Mouse (Mus musculus) limb, embryonic 13.5 days (tissue): ENCODE data around the gene Spc24. TPM values are rescaled to one million over a fixed set of nuclear protein-coding genes. Genes with fewer than 3 reads are reported as not detected.
"Not testable (repeated sequence)": the region's sequence is repeated elsewhere in the genome, so short reads cannot be mapped to it uniquely, and the experiment has no call there.

ENCODE experiments used
- ATAC-seq: fragments of 200-750 bp; cut with Nextera tagmentation; 2 replicates; pipeline ENCODE4 v1.8.0; 2017; ENCODE audit warnings: low read depth, moderate number of reproducible peaks, moderate TSS enrichment; ENCODE audit not compliant: low FRiP score
- H3K27ac ChIP-seq: fragments of 300-500 bp; sonication (generic); 2 replicates; pipeline ENCODE4 v1.5.1; 2015; ENCODE audit warnings: inconsistent platforms, mild to moderate bottlenecking, moderate library complexity
- H3K27me3 ChIP-seq: fragments of 300-500 bp; sonication (generic); 2 replicates; pipeline ENCODE4 v1.6.1; 2015; ENCODE audit warnings: mild to moderate bottlenecking, inconsistent platforms
- H3K36me3 ChIP-seq: fragments of 300-500 bp; sonication (generic); 2 replicates; pipeline ENCODE4 v1.6.1; 2015; ENCODE audit warnings: inconsistent platforms, mild to moderate bottlenecking, moderate library complexity
- H3K4me1 ChIP-seq: fragments of 300-500 bp; sonication (generic); 2 replicates; pipeline ENCODE4 v1.6.1; 2015; ENCODE audit warnings: inconsistent platforms
- H3K4me2 ChIP-seq: fragments of 300-500 bp; sonication (generic); replicated peaks from 2 replicates; pipeline ENCODE4 v1.6.1; 2015; ENCODE audit warnings: inconsistent platforms, mild to moderate bottlenecking, moderate library complexity
- H3K4me3 ChIP-seq: fragments of 300-500 bp; sonication (generic); 2 replicates; pipeline ENCODE4 v1.5.1; 2015; ENCODE audit warnings: moderate library complexity, mild to moderate bottlenecking, inconsistent platforms
- H3K9ac ChIP-seq: fragments of 300-500 bp; sonication (generic); 2 replicates; pipeline ENCODE4 v1.6.1; 2015; ENCODE audit warnings: mild to moderate bottlenecking, inconsistent platforms
- H3K9me3 ChIP-seq: fragments of 300-500 bp; sonication (generic); 2 replicates; pipeline ENCODE4 v1.6.1; 2016; ENCODE audit warnings: inconsistent platforms
- WGBS: fragments of 180-500 bp; shearing (Covaris S2); methylation state at CpG from one replicate; pipeline ENCODE4 v1.1.7; 2015; 5-methylcytosine and 5-hydroxymethylcytosine counted together
- polyA plus RNA-seq: library from polyadenylated mRNA; unstranded; fragments of >200 nt; fragmentation: Nextera tagmentation; extraction: Ambion mirVana; gene quantifications from 2 replicates; pipeline ENCODE4 v1.2.1, GENCODE M21; 2015

Spc24 gene
- polyA plus RNA-seq, 1 experiment from 2014 or later = 109 TPM

GRCm38 (mm10) chr9:21796259-21796658, 36.2 kb upstream of the Spc24 start:
- peak overlapping the region; percentile 67; the same call in 1 of the 2 replicates for H3K27ac ChIP-seq
- no peaks in the 10 kb centered on the region for H3K27me3 ChIP-seq
- H3K4me1 ChIP-seq = peaks cover 46% of the 10 kb centered on the region
- peaks cover 56% of the 10 kb centered on the region for H3K36me3 ChIP-seq
- H3K9ac ChIP-seq = peak overlapping the region; percentile 93
- 43% methylated on average over 3 of the region's 3 CpGs for WGBS
- peak overlapping the region; percentile 69 for H3K4me2 ChIP-seq
- ATAC-seq = no peak
- no peaks in the 10 kb centered on the region for H3K9me3 ChIP-seq
- peak overlapping the region; percentile 94 for H3K4me3 ChIP-seq

- Histone ChIP-seq H3K9ac (peak overlapping the region; percentile 93), H3K4me3 (no peak overlapping the region; the same call in 1 of the 2 replicates), H3K4me1 (peaks cover 46% of the 10 kb centered on the region), H3K4me2 (peak overlapping the region; percentile 69), H3K36me3 (peaks cover 56% of the 10 kb centered on the region), H3K9me3 (no peaks in the 10 kb centered on the region), H3K27ac (peak overlapping the region; percentile 67; the same call in 1 of the 2 replicates), H3K27me3 (no peaks in the 10 kb centered on the region)
- WGBS = 77% methylated on average over 5 of the region's 5 CpGs
- ATAC-seq = no peak
Observed at GRCm38 (mm10) chr9:21795579-21795978, 35.5 kb upstream of the Spc24 start.

- Histone ChIP-seq H3K4me3 (no peak overlapping the region), H3K9ac (no peak overlapping the region), H3K4me1 (peaks cover 46% of the 10 kb centered on the region), H3K4me2 (no peak overlapping the region), H3K9me3 (no peaks in the 10 kb centered on the region), H3K27me3 (no peaks in the 10 kb centered on the region), H3K27ac (no peak overlapping the region), H3K36me3 (peaks cover 60% of the 10 kb centered on the region)
- WGBS = 94% methylated on average over 25 of the region's 25 CpGs
- no peak for ATAC-seq
Observed at GRCm38 (mm10) chr9:21794925-21795324, 34.8 kb upstream of the Spc24 start.

- Histone ChIP-seq H3K4me1 (peaks cover 46% of the 10 kb centered on the region), H3K27ac (no peak overlapping the region), H3K4me2 (no peak overlapping the region), H3K36me3 (peaks cover 66% of the 10 kb centered on the region), H3K4me3 (no peak overlapping the region), H3K27me3 (no peaks in the 10 kb centered on the region), H3K9me3 (no peaks in the 10 kb centered on the region), H3K9ac (no peak overlapping the region)
- ATAC-seq = no peak
- 96% methylated on average over 18 of the region's 18 CpGs for WGBS
Observed at GRCm38 (mm10) chr9:21794344-21794834, 34.3 kb upstream of the Spc24 start.

GRCm38 (mm10) chr9:21793507-21793906, 33.4 kb upstream of the Spc24 start:
- Histone ChIP-seq H3K4me1 (peaks cover 47% of the 10 kb centered on the region), H3K36me3 (peaks cover 75% of the 10 kb centered on the region)
- H3K9ac ChIP-seq, H3K27ac ChIP-seq, H3K4me2 ChIP-seq, H3K27me3 ChIP-seq, H3K4me3 ChIP-seq, H3K9me3 ChIP-seq, ATAC-seq: not testable (repeated sequence)
- WGBS = 94% methylated on average over 6 of the region's 6 CpGs

GRCm38 (mm10) chr9:21792644-21793043, 32.5 kb upstream of the Spc24 start:
- Histone ChIP-seq H3K4me3 (no peak overlapping the region), H3K27me3 (no peaks in the 10 kb centered on the region), H3K4me1 (peaks cover 56% of the 10 kb centered on the region), H3K9ac (no peak overlapping the region), H3K4me2 (0 out of 2 replicates have a peak overlapping the region, but pooled peaks have one; percentile 3), H3K36me3 (peaks cover 83% of the 10 kb centered on the region), H3K27ac (no peak overlapping the region), H3K9me3 (no peaks in the 10 kb centered on the region)
- ATAC-seq = no peak
- WGBS = 73% methylated on average over 8 of the region's 8 CpGs

- Histone ChIP-seq H3K9ac (no peak overlapping the region), H3K27ac (no peak overlapping the region), H3K4me1 (peaks cover 55% of the 10 kb centered on the region), H3K4me3 (no peak overlapping the region), H3K9me3 (no peaks in the 10 kb centered on the region), H3K36me3 (peaks cover 84% of the 10 kb centered on the region), H3K27me3 (no peaks in the 10 kb centered on the region), H3K4me2 (no peak overlapping the region)
- no peak for ATAC-seq
- 84% methylated on average over 8 of the region's 8 CpGs for WGBS
Observed at GRCm38 (mm10) chr9:21791861-21792260, 31.8 kb upstream of the Spc24 start.

GRCm38 (mm10) chr9:21788234-21788633, 28.1 kb upstream of the Spc24 start:
- Histone ChIP-seq H3K4me1 (peaks cover 33% of the 10 kb centered on the region), H3K27ac (no peak overlapping the region; the same call in 1 of the 2 replicates), H3K27me3 (no peaks in the 10 kb centered on the region), H3K4me2 (no peak overlapping the region), H3K9me3 (no peaks in the 10 kb centered on the region), H3K9ac (no peak overlapping the region), H3K36me3 (peaks cover 87% of the 10 kb centered on the region), H3K4me3 (no peak overlapping the region)
- WGBS = 49% methylated on average over 9 of the region's 9 CpGs
- ATAC-seq = no peak

GRCm38 (mm10) chr9:21787654-21788053, 27.6 kb upstream of the Spc24 start:
- H3K36me3 ChIP-seq = peaks cover 84% of the 10 kb centered on the region

GRCm38 (mm10) chr9:21786906-21787305, 26.8 kb upstream of the Spc24 start:
- Histone ChIP-seq H3K27ac (peak overlapping the region; percentile 22; the same call in 1 of the 2 replicates), H3K9me3 (no peaks in the 10 kb centered on the region), H3K27me3 (no peaks in the 10 kb centered on the region), H3K4me3 (no peak overlapping the region), H3K9ac (0 out of 2 replicates have a peak overlapping the region, but pooled peaks have one; percentile 31), H3K4me2 (no peak overlapping the region; the same call in 1 of the 2 replicates), H3K36me3 (peaks cover 83% of the 10 kb centered on the region), H3K4me1 (peaks cover 27% of the 10 kb centered on the region)
- 13% methylated on average over 6 of the region's 6 CpGs for WGBS
- ATAC-seq = peak; percentile 45; the same call in 1 of the 2 replicates

More at GRCm38 (mm10) chr9:21787654-21788053, 27.6 kb upstream of the Spc24 start:
- WGBS = 59% methylated on average over 5 of the region's 5 CpGs
- no peaks in the 10 kb centered on the region for H3K27me3 ChIP-seq
- no peak overlapping the region for H3K4me3 ChIP-seq
- no peaks in the 10 kb centered on the region for H3K9me3 ChIP-seq
- no peak for ATAC-seq
- H3K9ac ChIP-seq = peak overlapping the region; percentile 31; the same call in 1 of the 2 replicates
- no peak overlapping the region for H3K4me2 ChIP-seq
- H3K27ac ChIP-seq = peak overlapping the region; percentile 22
- peaks cover 28% of the 10 kb centered on the region for H3K4me1 ChIP-seq

GRCm38 (mm10) chr9:21786309-21786708, 26.2 kb upstream of the Spc24 start:
- H3K27me3 ChIP-seq, H3K9me3 ChIP-seq, ATAC-seq, H3K27ac ChIP-seq, H3K4me2 ChIP-seq, H3K9ac ChIP-seq, H3K4me3 ChIP-seq: not testable (repeated sequence)
- Histone ChIP-seq H3K36me3 (peaks cover 83% of the 10 kb centered on the region), H3K4me1 (peaks cover 23% of the 10 kb centered on the region)
- 84% methylated on average over 2 of the region's 2 CpGs for WGBS

- Histone ChIP-seq H3K27ac (no peak overlapping the region), H3K27me3 (no peaks in the 10 kb centered on the region), H3K9me3 (no peaks in the 10 kb centered on the region), H3K4me2 (no peak overlapping the region), H3K4me3 (no peak overlapping the region), H3K4me1 (peaks cover 23% of the 10 kb centered on the region), H3K9ac (no peak overlapping the region), H3K36me3 (peaks cover 84% of the 10 kb centered on the region)
- WGBS = 87% methylated on average over 7 of the region's 7 CpGs
- no peak for ATAC-seq
Observed at GRCm38 (mm10) chr9:21784517-21785307, 24.6 kb upstream of the Spc24 start.
